Mouse (Mus musculus) skeletal muscle tissue, adult 2 months (tissue): ENCODE measurements around the gene Vegfc.

Experiments used
- DNase-seq: peaks from one replicate; pipeline ENCODE4 v3.0.0-alpha.2; 2012; ENCODE audit warnings: low read depth, low spot score

Vegfc gene

DNA sequence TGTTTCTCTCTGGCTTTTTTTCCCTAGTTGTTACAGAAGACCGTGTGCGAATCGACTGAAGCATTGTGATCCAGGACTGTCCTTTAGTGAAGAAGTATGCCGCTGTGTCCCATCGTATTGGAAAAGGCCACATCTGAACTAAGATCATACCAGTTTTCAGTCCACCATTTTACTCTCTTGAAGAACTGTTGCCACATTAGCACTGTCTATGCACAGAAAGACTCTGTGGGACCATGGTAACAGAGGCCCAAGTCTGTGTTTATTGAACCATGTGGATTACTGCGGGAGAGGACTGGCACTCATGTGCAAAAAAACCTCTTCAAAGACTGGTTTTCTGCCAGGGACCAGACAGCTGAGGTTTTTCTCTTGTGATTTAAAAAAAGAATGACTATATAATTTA is 108.5 kb downstream of the Vegfc start:
- DNase-seq = no peak

DNA sequence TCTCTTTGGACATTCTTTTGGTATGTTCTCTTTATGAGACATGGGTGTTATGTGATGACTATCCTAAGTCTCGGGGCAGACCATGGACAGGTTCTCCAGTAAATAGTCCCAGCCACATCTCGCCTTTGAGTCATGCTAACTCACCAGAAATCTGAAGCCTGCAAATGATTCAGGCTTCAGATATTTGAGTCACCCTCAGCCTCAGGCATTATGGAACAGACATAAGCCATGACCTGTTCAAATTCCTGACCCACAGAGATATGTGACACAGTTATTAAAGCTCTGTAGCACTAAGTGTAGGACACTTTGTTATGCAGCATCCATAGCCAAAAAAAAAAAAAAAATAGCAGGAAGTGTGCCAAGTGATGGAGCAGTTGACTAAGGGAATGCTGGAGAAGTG is 138.8 kb downstream of the Vegfc start:
- no peak for DNase-seq

DNA sequence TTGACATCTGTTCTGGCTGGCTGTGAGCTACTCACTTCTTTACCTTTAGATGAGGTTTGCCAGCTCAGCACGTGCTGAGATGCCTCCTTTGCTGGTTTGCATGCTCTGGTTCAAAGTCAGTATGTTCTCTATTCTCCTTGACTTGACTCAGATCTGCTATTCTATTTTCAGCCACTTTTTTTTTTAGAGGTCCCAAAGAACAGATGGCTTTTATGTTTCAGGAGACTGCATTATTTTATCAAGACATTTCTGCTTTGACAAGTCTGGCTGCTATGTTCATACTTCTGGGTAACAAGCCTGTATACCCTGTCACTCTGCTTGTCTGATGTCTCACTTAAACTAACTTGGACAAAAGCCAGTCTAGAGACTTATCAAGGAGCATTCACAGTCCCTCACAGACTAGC is 151.4 kb downstream of the Vegfc start:
- DNase-seq = no peak

DNA sequence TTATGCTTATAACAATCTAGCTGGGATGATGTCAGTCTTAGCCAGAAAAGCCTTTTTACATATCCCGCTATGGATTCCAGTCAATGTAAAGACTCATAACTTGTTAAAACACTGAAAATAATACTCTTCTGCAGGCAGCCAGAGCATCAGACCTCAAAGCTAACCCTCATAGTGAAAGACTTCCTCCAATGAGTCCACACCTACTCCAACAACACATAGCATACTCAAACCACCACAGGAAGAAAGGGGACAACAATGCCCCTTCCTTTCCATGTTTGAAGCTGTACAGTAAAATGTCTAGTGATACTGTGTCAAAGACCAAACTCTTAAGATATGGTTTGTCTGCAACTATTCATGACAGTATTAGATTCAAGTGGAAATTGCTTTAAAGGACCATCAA is 153.2 kb downstream of the Vegfc start:
- DNase-seq = no peak

DNA sequence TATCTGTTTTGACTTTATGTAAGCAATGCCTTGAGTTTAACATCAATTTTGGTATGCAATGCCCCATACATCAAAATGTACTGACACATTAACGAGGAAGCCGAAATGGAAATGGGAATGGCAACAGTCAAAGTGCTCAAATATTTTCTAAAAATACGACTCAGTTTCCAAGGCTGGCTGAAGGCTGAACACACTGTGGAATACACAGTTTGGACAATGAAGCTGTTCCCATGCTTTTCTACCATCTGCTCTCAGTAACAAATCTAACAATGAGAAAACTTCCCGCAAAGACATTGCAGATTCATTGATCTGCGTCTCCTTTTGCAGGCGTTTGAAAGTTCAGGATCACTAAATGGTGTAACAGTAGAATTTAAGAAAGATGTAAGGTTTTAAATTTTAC is 155.9 kb downstream of the Vegfc start:
- no peak for DNase-seq
